ENCODE assay signal across 8 mouse cellular contexts in genomic region chr6:128424269-128425019, GRCm38 (mm10). TPM values are rescaled to one million over a fixed set of nuclear protein-coding genes. Genes with fewer than 3 reads are reported as not detected.
DNase-seq lines count a peak whose midpoint lies in the region; ATAC-seq lines count a peak whose summit lies in the region.

Itfg2 (minus strand) TSS chr6:128424931.

- H3K27me3 ChIP-seq in hindbrain, embryonic 11.5 days (ENCODE audit: control insufficient read depth, insufficient read depth, low read length): no peaks in the 10 kb centered on the region

- 0 out of 2 replicates have a peak, but pooled peaks cover 2% of the 10 kb centered on the region for H3K4me1 ChIP-seq in hindbrain, embryonic 11.5 days (replicated peaks; ENCODE audit: control insufficient read depth, insufficient read depth, low read length)

- no peaks in the 10 kb centered on the region for H3K36me3 ChIP-seq in hindbrain, embryonic 11.5 days (ENCODE audit: control insufficient read depth, insufficient read depth, low read length)

- H3K4me2 ChIP-seq in hindbrain, embryonic 11.5 days (replicated peaks; ENCODE audit: low read depth, low read length): peak within 1 kb of the TSS; percentile 69

- H3K9me3 ChIP-seq in hindbrain, embryonic 11.5 days (ENCODE audit: control insufficient read depth, low read length): no peaks in the 10 kb centered on the region

- ATAC-seq in hindbrain, embryonic 11.5 days (ENCODE audit: low FRiP score): peak; percentile 96

- H3K27ac ChIP-seq in hindbrain, embryonic 11.5 days (ENCODE audit: low read depth, low read length): peak within 1 kb of the TSS; percentile 95

- WGBS in hindbrain, embryonic 11.5 days: under 1% methylated on average over 42 of the region's 42 CpGs

- peak; percentile 96 for DNase-seq in MN1 (ENCODE audit: low spot score)
- peak; percentile 98 for DNase-seq in cerebellum, adult 9-10 months
- DNase-seq in frontal cortex, adult 2 months (ENCODE audit: extremely low spot score in 1 of 2, low spot score in 1 of 2): peak; percentile 93 to 98
- peak; percentile 97 for DNase-seq in hindbrain, embryonic 11.5 days (ENCODE audit: low spot score)
- DNase-seq in layer of hippocampus, postnatal 10 days (ENCODE audit: low spot score in 2 of 2): peak; percentile 95 to 96
- DNase-seq in lung, postnatal 10 days: peak; percentile 98
- peak; percentile 94 for DNase-seq in ovary, postnatal 36 days (ENCODE audit: low spot score)
- peak; percentile 95 for DNase-seq in thymus, postnatal 25 days

- H3K9ac ChIP-seq in hindbrain, embryonic 11.5 days (ENCODE audit: low read depth, low read length): peak within 1 kb of the TSS; percentile 69

- H3K4me3 ChIP-seq in hindbrain, embryonic 11.5 days (ENCODE audit: low read depth, low read length): peak within 1 kb of the TSS; percentile 63

RNA-seq across cellular contexts. Expression of gene Itfg2, which starts in this region (rescaled TPM):
- 27.4 and 28.2 TPM in 2 replicates for polyA plus RNA-seq in frontal cortex, adult 2 months (2012; rRNA removed)
- polyA plus RNA-seq in hindbrain, embryonic 11.5 days (2014; fragmentation: Nextera tagmentation; extraction: Ambion mirVana): 28.4 and 32.2 TPM in 2 replicates
- total RNA-seq in layer of hippocampus, postnatal 10 days (2021): 10 to 100 TPM; 21.9 to 23.8 TPM

Comparison
In these comparisons a context has a peak if more than half of its experiments do, and no peak if none do; other contexts are left out.
1. Peak in every context shown above with its lines: DNase-seq, ATAC-seq, H3K4me3 ChIP-seq and H3K27ac ChIP-seq.